Mouse (Mus musculus) liver, adult (tissue): Measurements from ENCODE around the gene Gadd45b.

Source experiments
- GATA4 ChIP-seq: IDR thresholded peaks from 2 replicates; pipeline ENCODE4 v1.6.1; 2014; ENCODE audit warnings: mild to moderate bottlenecking, low read length; ENCODE audit not compliant: insufficient replicate concordance

The Gadd45b gene

DNA sequence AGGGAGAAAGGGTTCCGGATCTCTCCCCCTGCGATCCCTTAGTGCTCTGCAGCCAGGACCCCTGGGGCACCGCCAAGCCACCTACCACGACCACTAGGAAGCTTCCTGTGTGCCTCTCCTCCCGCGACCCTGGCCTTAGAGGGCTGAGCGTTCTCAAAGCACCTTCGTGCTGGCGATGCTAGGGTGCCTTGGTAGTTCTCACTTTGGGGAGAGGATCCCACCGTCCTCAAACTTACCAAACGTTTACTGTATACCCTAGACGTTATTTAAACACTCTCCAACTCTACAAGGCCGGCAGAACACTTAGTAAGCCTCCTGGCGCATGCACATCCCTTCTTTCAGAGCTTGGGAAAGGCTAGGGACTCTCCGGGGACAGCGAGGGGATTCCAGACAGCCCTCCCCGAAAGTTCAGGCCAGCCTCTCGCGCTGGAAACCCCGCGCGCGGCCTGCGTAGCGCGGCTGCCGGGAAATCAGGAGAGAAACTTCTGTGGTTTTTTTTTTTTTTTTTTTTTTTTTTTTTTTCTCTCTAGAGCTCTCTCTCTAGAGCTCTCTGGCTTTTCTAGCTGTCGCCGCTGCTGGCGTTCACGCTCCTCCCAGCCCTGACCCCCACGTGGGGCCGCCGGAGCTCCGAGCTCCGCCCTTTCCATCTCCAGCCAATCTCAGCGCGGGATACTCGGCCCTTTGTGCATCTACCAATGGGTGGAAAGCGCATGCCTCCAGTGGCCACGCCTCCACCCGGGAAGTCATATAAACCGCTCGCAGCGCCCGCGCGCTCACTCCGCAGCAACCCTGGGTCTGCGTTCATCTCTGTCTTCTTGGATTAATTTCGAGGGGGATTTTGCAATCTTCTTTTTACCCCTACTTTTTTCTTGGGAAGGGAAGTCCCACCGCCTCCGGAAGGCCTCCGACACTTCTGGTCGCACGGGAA lies at the start of gene Gadd45b:
Gene Gadd45b, plus strand, starts transcription at position 775 of the 928 bp plus-strand sequence.
- no peak for TF ChIP-seq GATA4

DNA sequence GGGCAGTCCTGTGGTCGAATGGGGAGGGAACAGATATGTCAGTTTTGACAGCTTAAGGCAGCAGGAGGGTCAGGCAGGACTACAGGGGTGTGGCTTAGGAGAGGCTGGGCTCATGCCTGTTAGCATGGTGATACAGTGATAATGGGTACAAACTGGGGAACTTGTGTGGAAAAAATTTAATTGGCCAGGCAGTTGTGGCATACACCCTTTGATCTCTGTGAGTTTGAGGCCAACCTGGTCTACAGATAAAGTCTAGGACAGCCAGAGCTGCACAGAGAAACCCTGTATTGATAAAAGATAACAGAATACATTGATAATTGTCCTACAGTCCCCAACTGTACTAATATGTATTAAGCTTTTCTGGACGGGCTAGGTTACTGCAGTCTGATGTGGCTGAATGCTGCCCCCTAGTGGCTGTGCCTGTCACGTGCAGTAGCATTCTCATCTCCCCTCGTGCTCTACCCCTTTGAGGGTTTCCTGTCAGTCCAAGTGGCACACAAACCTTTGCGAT lies 49.7 kb upstream of the Gadd45b start:
- no peak for TF ChIP-seq GATA4

DNA sequence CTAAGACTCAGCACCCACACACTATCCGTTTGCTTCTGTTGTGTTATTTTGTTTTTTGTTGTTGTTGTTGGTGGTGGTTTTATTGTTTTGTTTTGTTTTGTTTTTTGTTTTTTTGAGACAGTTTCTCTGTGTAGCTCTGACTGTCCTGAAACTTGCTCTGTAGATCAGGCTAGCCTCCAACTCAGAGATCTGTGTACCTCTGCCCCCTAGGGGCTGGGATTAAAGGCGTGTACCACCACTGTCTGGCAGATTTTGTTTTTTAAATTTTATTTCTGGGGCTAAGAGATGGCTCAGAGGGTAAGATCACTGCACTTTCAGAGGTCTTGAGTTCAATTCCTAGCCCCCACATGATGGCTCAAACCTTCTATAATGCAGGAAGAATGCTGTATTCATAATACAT lies 49.0 kb upstream of the Gadd45b start:
- TF ChIP-seq GATA4: no peak

DNA sequence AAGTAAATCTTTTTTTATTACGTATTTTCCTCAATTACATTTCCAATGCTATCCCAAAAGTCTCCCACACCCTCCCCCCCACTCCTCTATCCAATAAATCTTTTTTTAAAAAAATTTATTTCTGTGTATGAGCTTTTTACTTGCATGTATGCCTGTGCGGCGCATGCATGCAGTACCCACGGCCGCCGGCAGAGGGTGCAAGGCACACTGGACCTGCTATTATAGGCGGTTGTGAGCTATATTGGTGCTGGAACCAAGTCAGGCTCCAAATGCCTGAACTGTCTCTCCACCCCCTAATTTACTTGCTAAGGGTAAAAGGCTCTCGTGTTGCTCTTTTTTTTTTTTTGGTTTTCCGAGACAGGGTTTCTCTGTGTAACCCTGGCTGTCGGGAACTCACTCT lies 48.6 kb upstream of the Gadd45b start:
- no peak for TF ChIP-seq GATA4

DNA sequence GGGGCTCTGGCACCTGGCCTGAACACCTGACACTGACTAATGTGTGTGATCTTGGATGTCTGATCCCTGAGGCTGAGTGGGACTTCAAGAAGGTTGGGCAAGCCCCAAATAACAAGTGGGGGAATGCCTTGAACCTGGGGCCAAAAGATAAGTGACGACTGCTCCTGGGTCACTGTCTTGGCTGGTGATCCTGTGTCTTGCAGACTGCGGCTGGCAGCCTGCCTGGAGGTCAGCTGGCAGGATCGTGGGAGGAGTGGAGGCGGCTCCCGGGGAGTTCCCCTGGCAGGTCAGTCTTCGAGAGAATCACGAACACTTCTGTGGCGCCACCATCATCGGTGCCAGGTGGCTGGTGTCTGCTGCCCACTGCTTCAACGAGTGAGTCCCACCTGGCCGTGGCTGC lies 42.7 kb upstream of the Gadd45b start:
- TF ChIP-seq GATA4: 0 out of 2 replicates have a peak, but pooled peaks have one; percentile 23

DNA sequence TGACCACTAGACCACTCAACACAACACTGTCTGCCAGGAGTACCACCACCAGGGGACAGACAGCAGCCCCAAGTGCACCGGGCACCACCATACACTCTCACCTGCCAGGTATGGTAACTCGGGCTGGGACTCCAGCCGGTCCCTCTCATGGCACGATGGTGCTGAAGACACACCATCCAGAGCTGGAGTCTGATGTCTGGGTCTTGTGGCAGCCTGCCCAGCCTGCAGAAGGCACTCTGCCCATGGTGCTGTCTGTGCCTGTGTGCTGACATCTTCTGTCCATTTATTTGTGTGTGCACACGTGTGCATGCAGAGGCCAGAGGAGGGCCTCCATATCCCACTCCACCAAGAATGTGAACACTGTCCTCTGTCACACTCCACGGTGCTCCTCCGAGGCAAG lies 34.8 kb upstream of the Gadd45b start:
- no peak for TF ChIP-seq GATA4

DNA sequence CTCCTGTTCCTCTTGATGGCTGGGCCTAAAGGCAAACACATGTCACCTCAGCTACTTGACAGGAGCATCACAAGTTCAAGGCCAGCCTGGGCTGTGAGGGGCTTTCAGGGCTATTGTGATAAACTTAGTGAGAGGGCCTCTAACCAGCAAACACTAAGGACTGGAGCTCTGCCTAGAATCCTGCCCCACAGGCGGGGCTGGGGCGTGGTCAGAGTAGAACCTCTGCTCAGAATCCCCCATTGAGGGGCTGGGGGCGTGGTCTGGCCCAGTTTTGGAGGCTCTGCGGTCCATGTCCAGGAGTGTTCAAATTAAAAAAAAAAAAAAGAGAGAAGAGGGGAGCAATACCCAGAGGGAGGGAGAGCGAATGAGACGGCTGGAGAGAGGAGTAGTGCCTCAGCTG lies 34.2 kb upstream of the Gadd45b start:
- no peak for TF ChIP-seq GATA4

DNA sequence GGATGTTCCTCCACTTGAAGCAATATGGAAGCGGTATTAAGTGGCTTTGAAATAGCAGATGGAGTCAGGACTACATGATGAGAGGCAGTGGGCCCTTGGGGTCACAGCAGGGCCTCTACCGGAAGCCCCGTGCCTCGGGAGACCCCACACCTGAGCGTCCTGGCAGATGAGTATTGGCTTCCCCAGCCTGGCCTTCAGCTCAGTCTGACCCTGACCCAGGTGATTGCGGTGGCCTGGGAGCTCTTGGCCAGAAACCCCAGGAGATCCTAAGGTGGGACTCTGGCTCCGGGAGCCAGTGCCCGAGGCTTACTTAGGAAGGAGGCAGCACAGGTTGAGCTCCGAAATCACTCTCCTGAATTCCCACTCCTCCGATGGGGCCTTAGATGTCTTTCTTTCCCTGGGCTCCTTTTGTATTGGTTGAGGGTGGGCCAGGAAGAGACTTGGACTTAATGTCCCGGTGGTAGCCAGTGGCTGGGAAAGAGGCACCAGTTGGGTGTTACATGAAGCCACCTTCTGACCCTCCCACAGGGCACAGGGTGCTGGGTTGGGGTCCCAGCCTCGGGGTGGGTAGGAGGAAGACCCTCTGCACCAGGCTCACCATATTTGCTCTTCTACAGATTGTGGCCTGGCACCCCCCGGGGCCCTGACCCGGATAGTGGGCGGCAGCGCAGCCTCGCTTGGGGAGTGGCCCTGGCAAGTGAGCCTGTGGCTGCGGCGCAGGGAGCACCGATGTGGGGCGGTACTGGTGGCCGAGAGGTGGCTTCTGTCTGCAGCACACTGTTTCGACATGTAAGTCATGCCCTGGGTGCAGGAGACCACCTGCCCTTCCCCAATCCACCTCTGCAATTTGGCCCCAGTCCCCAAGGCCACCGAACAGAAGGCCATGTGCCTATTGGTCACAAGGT lies 33.0 kb upstream of the Gadd45b start:
- no peak for TF ChIP-seq GATA4

DNA sequence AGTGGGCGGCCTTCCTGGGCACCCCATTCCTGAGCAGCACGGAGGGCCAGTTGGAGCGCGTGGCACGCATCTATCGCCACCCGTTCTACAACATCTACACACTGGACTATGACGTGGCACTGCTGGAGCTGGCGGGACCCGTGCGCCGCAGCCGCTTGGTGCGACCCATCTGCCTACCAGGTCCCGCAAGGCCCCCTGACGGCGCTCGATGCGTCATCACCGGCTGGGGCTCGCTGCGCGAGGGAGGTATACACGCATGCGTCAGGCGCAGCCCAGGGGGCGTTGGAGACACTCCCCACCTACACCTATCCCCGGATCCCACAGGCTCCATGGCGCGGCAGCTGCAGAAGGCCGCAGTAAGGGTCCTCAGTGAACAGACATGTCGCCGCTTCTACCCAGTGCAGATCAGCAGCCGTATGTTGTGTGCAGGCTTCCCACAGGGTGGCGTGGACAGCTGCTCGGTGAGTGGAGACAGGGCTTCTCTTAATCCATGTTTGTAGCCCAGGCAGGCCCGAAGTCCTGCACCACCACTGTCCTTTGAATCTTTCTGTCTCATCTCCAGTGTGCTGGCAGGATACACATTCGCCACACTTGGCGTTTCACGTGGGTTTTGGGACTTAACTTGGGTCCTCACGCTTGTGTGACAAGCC lies 31.9 kb upstream of the Gadd45b start:
- no peak for TF ChIP-seq GATA4

DNA sequence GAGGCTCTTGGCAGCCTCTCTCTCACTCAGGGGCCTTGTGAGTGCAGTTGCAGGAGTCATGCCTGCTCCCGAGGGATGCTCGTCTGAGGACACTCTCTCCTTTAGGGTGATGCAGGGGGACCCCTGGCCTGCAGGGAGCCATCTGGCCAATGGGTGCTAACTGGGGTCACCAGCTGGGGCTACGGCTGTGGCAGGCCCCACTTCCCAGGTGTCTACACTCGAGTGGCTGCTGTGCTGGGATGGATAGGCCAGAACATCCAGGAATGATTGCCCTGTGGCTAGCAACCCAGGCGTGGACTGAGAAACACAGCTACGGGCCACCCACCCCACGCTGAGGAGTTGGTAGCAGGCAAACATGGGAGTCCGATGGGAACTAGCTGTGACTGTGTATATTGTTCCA lies 30.8 kb upstream of the Gadd45b start:
- TF ChIP-seq GATA4: no peak

DNA sequence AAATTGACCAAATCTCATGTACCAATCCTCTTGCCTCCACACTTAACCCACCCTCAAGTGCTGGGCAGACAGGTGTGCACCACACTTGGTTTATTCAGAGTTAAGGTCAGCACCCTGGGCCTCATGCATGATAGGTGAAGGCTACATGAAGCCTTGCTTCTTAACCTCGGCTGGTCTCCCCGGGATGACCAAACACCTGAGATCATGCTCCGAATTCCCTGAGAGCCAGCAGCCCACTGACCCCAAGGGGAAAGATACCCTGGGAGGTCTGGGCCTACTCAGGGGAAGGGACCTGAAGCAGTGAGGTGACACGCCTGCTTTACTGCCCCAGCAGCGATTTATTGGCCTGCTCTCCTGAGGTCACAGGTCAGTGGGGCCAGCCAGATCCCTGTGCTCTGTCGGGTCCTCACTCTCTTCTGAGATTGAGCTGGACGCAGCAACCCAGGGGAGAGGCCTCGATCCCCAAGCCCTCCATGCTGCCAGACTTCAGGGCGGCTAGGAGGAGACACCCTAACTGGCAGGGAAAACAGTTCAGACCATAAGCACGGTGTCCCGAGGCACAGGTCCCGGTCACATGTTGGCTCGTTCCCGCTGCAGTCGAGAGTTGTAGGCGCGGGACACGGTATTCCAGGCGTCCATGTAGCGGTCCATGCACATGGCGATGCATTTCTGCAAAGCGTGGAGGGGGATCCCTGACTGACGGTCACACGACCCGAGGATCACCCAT lies 30.1 kb upstream of the Gadd45b start:
- TF ChIP-seq GATA4: no peak

DNA sequence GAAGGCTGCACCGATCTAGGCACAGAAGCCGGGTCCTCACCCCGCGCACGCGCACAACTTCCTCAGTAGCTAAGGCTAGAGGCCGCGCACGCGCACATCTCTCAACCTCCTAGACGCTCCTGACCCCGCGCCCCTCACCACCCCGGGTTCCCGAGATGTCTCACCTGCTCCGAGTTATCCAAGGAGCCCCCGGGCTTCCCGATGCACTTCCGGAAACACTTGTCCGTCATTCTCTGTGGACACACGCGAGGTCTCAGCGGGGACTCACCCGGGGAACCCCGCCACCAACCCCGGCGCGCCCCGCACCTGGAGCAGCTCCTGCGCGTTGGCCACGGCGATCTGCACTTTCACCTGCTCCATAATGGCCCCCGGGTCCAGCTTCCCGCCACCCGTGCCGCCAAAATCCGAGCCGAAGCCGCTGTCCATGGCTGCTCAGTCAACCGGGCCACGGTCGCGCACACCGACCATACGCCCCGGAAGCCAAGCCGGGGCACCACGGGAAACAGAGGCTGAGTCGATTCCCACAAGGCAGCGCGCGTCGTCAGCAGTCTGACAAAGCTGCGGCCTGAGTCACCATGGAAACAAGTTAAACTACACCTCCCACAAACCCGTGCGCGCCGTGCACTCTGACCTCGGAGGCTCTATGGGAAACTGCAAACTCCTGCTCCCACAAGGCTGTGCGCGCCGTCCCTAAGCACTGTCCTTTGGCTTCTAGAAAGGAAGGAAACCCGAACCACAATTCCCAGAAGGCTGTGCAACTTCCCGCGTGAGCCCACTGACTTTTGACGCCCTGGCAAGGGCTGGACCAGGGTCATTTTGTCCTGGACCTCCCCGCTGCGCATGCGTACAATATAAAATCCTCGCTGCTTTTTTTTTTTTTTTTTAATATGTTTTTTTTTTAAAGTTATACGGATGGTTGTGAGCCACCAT lies 29.3 kb upstream of the Gadd45b start, which contains the start of gene Timm13:
Gene Timm13, minus strand, starts transcription at position 652 of the 930 bp plus-strand sequence.
- no peak for TF ChIP-seq GATA4

DNA sequence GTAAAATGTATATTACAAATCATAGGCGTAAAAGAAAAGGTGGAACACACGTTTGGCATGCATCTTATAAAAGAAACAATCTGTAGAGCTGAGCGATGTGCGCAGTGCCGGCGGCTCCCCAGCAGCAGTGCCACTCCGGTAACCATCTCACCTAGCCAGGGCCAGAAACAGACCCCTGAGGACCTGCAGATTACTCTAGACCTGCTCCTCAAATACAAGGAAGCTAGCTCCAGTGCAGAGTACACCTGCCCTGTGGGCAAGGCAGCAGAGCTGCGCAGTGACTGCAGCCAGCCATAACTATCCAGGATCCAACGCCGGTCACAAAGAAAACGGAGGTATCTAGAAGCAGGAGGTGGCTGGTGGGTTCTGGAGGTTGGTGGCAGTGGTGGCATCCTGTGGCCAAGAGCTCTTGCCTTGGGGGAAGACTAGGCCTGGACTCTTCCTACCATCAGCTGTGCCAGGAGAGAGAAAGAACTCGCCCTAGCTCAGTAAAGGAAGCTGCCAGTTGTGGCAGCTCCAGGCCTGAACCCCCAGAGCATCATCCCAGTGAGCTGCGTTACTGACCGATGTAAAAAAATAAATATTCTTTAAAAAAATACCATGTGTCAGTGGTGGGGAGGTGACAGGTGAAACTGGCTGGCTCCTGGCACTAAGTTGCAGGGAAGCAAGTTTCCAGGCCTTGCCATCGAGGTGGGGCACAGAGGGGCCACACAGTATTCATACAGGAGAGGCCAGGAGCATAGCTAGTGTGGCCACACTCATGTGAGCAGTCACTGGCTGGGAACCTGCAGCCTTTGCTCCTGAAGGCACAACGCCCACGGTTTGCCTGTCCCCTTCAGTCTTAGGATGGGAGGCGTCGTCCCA lies 28.2 kb upstream of the Gadd45b start:
- no peak for TF ChIP-seq GATA4
